Mouse (Mus musculus): ENCODE data around the gene Ovgp1. TPM values are rescaled to one million over a fixed set of nuclear protein-coding genes. Genes with fewer than 3 reads are reported as not detected.

The Ovgp1 gene
- not detected in 2 replicates for polyA plus RNA-seq (2012)

GRCm38 (mm10) chr3:105973411-105973810, at the start of gene Ovgp1:
Gene Ovgp1 (plus strand): TSS chr3:105973711.
- no peak for TF ChIP-seq TAL1 (IDR thresholded peaks at IDR 0.05; ENCODE audit: low read length)
- TF ChIP-seq GATA1 (IDR thresholded peaks at IDR 0.05; ENCODE audit: low read length): no peak
- H3K27me3 ChIP-seq (ENCODE audit: control insufficient read depth): no peaks in the 10 kb centered on the region
- no peaks in the 10 kb centered on the region for H3K9me3 ChIP-seq (ENCODE audit: control insufficient read depth, low read length)
- H3K36me3 ChIP-seq (ENCODE audit: control insufficient read depth): peaks cover 18% of the 10 kb centered on the region
- no peaks in the 10 kb centered on the region for H3K4me1 ChIP-seq (ENCODE audit: control insufficient read depth)
- H3K4me3 ChIP-seq (replicated peaks): no peak within 1 kb of the TSS

DNA sequence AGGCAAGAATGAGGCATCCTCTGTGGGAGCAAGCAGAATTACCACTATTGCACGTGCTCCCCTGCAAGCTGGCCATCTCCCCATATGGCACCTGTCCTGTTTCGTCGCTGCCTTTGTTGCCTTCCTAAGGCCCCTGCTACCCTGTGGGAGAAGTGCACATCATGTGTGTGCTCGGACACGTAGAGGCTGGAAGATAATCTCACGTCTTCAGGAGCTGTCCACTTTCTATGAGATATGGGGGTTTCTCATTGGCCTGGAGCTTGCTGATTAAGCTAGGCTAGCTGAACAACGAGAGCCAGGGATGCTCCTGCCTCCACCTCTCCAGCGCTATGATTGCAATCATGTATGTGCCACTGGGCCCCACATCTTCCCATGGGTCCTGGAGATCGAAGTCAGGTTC, 48.9 kb upstream of the Ovgp1 start:
- no peaks in the 10 kb centered on the region for H3K9me3 ChIP-seq (ENCODE audit: control insufficient read depth, low read length)
- no peaks in the 10 kb centered on the region for H3K27me3 ChIP-seq (ENCODE audit: control insufficient read depth)
- TF ChIP-seq GATA1 (IDR thresholded peaks at IDR 0.05; ENCODE audit: low read length) (no peak), TAL1 (IDR thresholded peaks at IDR 0.05; ENCODE audit: low read length) (no peak)
- H3K36me3 ChIP-seq (ENCODE audit: control insufficient read depth): no peaks in the 10 kb centered on the region
- H3K4me1 ChIP-seq (ENCODE audit: control insufficient read depth): peaks cover 20% of the 10 kb centered on the region
- no peak overlapping the region for H3K4me3 ChIP-seq (replicated peaks)

DNA sequence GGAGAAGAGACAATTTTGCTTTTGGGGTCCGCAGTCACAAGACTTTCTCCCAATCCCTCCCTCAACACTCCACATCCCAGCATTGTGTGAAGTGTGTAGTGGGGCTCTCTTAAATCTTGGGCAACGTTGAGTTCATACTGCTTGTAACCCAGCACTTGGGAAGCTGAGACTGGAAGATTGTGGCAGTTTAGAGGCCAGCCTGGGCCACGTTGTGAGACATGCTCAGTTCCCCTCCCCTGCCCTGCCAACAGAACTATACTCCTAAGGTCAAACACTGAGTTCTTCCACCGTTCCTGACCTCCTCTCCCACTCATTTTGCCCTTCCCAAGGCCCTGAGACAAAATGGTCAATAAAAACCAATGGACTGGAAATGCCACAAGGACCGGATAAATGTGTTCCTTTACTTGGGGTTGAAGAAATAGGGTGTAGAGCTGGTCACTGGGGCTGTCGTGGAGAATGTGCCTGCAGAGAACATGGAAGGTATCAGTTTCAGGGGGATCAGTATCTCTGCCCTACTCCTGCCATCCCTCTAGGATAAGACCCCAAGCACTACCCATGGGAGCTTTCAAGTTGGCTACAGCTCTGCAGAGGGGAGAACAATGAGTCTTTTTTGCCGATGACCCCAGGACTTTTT, 45.8 kb upstream of the Ovgp1 start:
- no peaks in the 10 kb centered on the region for H3K27me3 ChIP-seq (ENCODE audit: control insufficient read depth)
- H3K4me3 ChIP-seq (replicated peaks): no peak overlapping the region
- peaks cover 16% of the 10 kb centered on the region for H3K4me1 ChIP-seq (ENCODE audit: control insufficient read depth)
- TF ChIP-seq GATA1 (IDR thresholded peaks at IDR 0.05; ENCODE audit: low read length) (no peak), TAL1 (IDR thresholded peaks at IDR 0.05; ENCODE audit: low read length) (no peak)
- no peaks in the 10 kb centered on the region for H3K9me3 ChIP-seq (ENCODE audit: control insufficient read depth, low read length)
- no peaks in the 10 kb centered on the region for H3K36me3 ChIP-seq (ENCODE audit: control insufficient read depth)

- TF ChIP-seq TAL1 (IDR thresholded peaks at IDR 0.05; ENCODE audit: low read length): no peak
- no peak for TF ChIP-seq GATA1 (IDR thresholded peaks at IDR 0.05; ENCODE audit: low read length)
- H3K9me3 ChIP-seq (ENCODE audit: control insufficient read depth, low read length): no peaks in the 10 kb centered on the region
- no peak overlapping the region for H3K4me3 ChIP-seq (replicated peaks)
- H3K27me3 ChIP-seq (ENCODE audit: control insufficient read depth): no peaks in the 10 kb centered on the region
- H3K36me3 ChIP-seq (ENCODE audit: control insufficient read depth): no peaks in the 10 kb centered on the region
- peaks cover 17% of the 10 kb centered on the region for H3K4me1 ChIP-seq (ENCODE audit: control insufficient read depth)
Measured at GRCm38 (mm10) chr3:105928195-105928569, 45.3 kb upstream of the Ovgp1 start.

GRCm38 (mm10) chr3:105928781-105929180, 44.7 kb upstream of the Ovgp1 start:
- TF ChIP-seq GATA1 (IDR thresholded peaks at IDR 0.05; ENCODE audit: low read length) (no peak), TAL1 (IDR thresholded peaks at IDR 0.05; ENCODE audit: low read length) (no peak)
- H3K36me3 ChIP-seq (ENCODE audit: control insufficient read depth): no peaks in the 10 kb centered on the region
- H3K4me3 ChIP-seq (replicated peaks): no peak overlapping the region
- H3K9me3 ChIP-seq (ENCODE audit: control insufficient read depth, low read length): no peaks in the 10 kb centered on the region
- peaks cover 17% of the 10 kb centered on the region for H3K4me1 ChIP-seq (ENCODE audit: control insufficient read depth)
- H3K27me3 ChIP-seq (ENCODE audit: control insufficient read depth): no peaks in the 10 kb centered on the region

DNA sequence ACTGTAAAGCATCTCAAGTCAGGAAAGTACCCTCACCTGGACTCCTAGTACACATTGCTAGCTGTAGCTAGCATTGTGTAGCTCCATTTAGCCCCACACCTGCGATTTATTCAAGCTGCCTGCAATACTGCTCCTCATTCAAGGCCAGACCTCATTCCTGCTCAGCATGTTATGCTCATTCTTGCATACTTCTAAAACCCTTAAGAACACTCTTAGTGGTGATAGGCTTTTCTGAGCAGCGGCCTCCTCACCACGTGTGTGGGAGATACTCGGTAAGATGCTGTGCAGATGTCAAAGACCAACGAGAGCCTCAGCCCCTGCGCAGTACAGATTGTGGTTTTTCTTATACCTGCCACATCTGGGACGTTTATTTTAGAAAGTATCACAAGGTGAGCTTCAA, 43.7 kb upstream of the Ovgp1 start:
- Histone ChIP-seq H3K4me1 (ENCODE audit: control insufficient read depth) (peaks cover 12% of the 10 kb centered on the region), H3K27me3 (ENCODE audit: control insufficient read depth) (no peaks in the 10 kb centered on the region), H3K36me3 (ENCODE audit: control insufficient read depth) (no peaks in the 10 kb centered on the region), H3K9me3 (ENCODE audit: control insufficient read depth, low read length) (no peaks in the 10 kb centered on the region), H3K4me3 (replicated peaks) (no peak overlapping the region)
- TF ChIP-seq TAL1 (IDR thresholded peaks at IDR 0.05; ENCODE audit: low read length) (no peak), GATA1 (IDR thresholded peaks at IDR 0.05; ENCODE audit: low read length) (no peak)

- Histone ChIP-seq H3K4me1 (ENCODE audit: control insufficient read depth) (peaks cover 4% of the 10 kb centered on the region), H3K36me3 (ENCODE audit: control insufficient read depth) (no peaks in the 10 kb centered on the region), H3K9me3 (ENCODE audit: control insufficient read depth, low read length) (no peaks in the 10 kb centered on the region), H3K4me3 (replicated peaks) (no peak overlapping the region), H3K27me3 (ENCODE audit: control insufficient read depth) (no peaks in the 10 kb centered on the region)
- no peak for TF ChIP-seq GATA1 (IDR thresholded peaks at IDR 0.05; ENCODE audit: low read length)
- no peak for TF ChIP-seq TAL1 (IDR thresholded peaks at IDR 0.05; ENCODE audit: low read length)
Measured at GRCm38 (mm10) chr3:105931095-105931494, 42.4 kb upstream of the Ovgp1 start.

DNA sequence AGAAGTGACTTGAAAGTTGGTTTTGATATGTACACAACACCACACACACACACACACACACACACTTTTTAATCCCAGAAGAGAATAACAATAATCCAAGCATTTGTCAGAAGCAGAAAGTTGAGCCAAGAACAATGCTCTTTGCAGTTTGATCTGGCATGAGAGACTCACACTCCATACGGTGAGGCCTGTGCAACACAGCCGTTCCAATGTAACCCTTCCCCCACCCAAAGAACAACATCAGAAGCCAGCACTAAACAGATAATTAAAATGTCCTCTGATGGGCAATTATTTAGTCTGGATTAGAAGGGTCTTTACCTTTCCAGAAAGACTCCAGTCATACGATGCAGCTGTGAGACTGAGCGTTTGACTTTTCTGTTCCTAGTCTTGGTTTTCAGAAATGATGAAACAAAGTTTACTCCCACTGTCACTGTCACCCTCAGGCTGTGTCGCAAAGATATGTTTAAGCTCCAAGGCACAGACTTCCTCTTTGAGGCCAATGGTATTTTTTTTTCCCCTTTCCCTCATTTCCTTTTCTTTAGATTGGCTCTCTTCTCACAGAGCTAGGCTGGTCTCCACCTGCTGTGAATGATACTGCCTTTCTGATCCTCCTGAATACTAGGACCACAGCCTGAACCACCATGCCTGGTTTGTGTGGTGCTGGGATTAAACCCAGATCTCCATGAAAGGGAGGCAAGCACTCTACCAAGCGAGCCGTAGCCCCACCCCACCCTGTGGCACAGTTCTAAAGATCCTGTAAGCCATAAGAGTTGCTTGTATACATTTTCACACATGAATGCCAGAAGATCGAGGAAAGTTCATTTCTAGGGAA, 41.1 kb upstream of the Ovgp1 start, which contains the start of gene I830077J02Rik:
TSS of gene I830077J02Rik (minus strand) at position 425 of the 832 bp plus-strand sequence.
- TF ChIP-seq TAL1 (IDR thresholded peaks at IDR 0.05; ENCODE audit: low read length) (no peak), GATA1 (IDR thresholded peaks at IDR 0.05; ENCODE audit: low read length) (no peak)
- no peaks in the 10 kb centered on the region for H3K27me3 ChIP-seq (ENCODE audit: control insufficient read depth)
- H3K4me1 ChIP-seq (ENCODE audit: control insufficient read depth): peaks cover 4% of the 10 kb centered on the region
- H3K9me3 ChIP-seq (ENCODE audit: control insufficient read depth, low read length): no peaks in the 10 kb centered on the region
- H3K4me3 ChIP-seq (replicated peaks): no peak within 1 kb of the TSS
- H3K36me3 ChIP-seq (ENCODE audit: control insufficient read depth): peaks cover 7% of the 10 kb centered on the region

DNA sequence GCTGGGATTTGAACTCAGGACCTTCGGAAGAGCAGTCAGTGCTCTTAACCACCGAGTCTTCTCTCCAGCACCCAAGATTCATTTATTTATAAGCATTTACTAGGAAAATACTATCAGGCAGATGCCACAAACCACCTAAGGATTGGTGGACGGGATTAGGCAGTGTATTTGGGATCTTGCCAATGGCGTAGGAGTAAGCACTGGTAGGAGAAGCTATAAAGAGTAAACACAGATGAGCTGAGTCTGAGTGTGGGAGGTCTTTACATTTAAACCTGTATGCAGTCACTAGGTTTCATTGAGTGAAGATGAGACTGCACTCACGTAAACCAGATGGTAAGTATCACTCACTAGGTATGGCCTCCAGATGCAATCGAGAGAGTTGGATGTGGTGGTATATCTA, 39.6 kb upstream of the Ovgp1 start:
- H3K9me3 ChIP-seq (ENCODE audit: control insufficient read depth, low read length): no peaks in the 10 kb centered on the region
- no peak for TF ChIP-seq TAL1 (IDR thresholded peaks at IDR 0.05; ENCODE audit: low read length)
- no peak for TF ChIP-seq GATA1 (IDR thresholded peaks at IDR 0.05; ENCODE audit: low read length)
- H3K4me1 ChIP-seq (ENCODE audit: control insufficient read depth): peaks cover 4% of the 10 kb centered on the region; the same call in 1 of the 2 replicates
- H3K36me3 ChIP-seq (ENCODE audit: control insufficient read depth): peaks cover 12% of the 10 kb centered on the region
- no peaks in the 10 kb centered on the region for H3K27me3 ChIP-seq (ENCODE audit: control insufficient read depth)
- H3K4me3 ChIP-seq (replicated peaks): no peak overlapping the region
